Mouse (Mus musculus): ENCODE data around the gene Chad. TPM values are rescaled to one million over a fixed set of nuclear protein-coding genes. Genes with fewer than 3 reads are reported as not detected.

Chad gene
- total RNA-seq, 1 experiment: not detected

- Histone ChIP-seq H3K4me3 (ENCODE audit: insufficient read depth in 1 of 2, low read depth in 1 of 2, low read length in 2 of 2, poor library complexity in 1 of 2, severe bottlenecking in 1 of 2) (peak overlapping the region in 1 of 2 experiments; percentile 74; a peak in 1 of 4 replicates), H3K27ac (ENCODE audit: insufficient read depth, low read depth, low read length, poor library complexity, severe bottlenecking) (no peak overlapping the region), H3K9me3 (ENCODE audit: control insufficient read depth, insufficient read depth, low read depth, low read length) (no peaks in the 10 kb centered on the region), H3K36me3 (ENCODE audit: control insufficient read depth, insufficient read depth, low read length, poor library complexity, severe bottlenecking) (no peaks in the 10 kb centered on the region), H3K9ac (ENCODE audit: insufficient read depth, low read depth, low read length, poor library complexity, severe bottlenecking) (no peak overlapping the region), H3K4me1 (ENCODE audit: control insufficient read depth in 2 of 2, insufficient read depth in 2 of 2, low read length in 2 of 2, poor library complexity in 1 of 2) (peaks cover 4 to 19% of the 10 kb centered on the region in 2 experiments; a peak in 2 of 4 replicates)
- DNase-seq (ENCODE audit: low read depth, low spot score): no peak
- TF ChIP-seq HCFC1 (IDR thresholded peaks at IDR 0.05; ENCODE audit: borderline replicate concordance, insufficient read depth, low read length) (no peak), MAFK (IDR thresholded peaks at IDR 0.05; ENCODE audit: insufficient read depth, low read depth, low read length) (no peak), ZNF384 (IDR thresholded peaks at IDR 0.05; ENCODE audit: low read depth, low read length) (no peak), CHD2 (IDR thresholded peaks at IDR 0.05; ENCODE audit: low read depth, low read length) (no peak)
- in situ Hi-C loops (cut with MboI; ENCODE audit: low sequenced_read_pairs in 2 of 2, unreplicated experiment in 2 of 2): no loop called here
These were observed 35.6 kb downstream of the Chad start for GRCm38 (mm10) chr11:94600447-94600846.

GRCm38 (mm10) chr11:94601321-94602281, 36.8 kb downstream of the Chad start, which contains the start of gene Acsf2:
Acsf2 (minus strand) TSS chr11:94601871.
- Histone ChIP-seq H3K9me3 (ENCODE audit: control insufficient read depth, insufficient read depth, low read depth, low read length) (no peaks in the 10 kb centered on the region), H3K4me1 (ENCODE audit: control insufficient read depth in 2 of 2, insufficient read depth in 2 of 2, low read length in 2 of 2, poor library complexity in 1 of 2) (peaks cover under 1 to 12% of the 10 kb centered on the region in 2 experiments; a peak in 1 of 4 replicates), H3K4me3 (ENCODE audit: insufficient read depth in 1 of 2, low read depth in 1 of 2, low read length in 2 of 2, poor library complexity in 1 of 2, severe bottlenecking in 1 of 2) (peak within 1 kb of the TSS; percentile 61 to 74), H3K9ac (ENCODE audit: insufficient read depth, low read depth, low read length, poor library complexity, severe bottlenecking) (peak within 1 kb of the TSS; percentile 76), H3K36me3 (ENCODE audit: control insufficient read depth, insufficient read depth, low read length, poor library complexity, severe bottlenecking) (no peaks in the 10 kb centered on the region), H3K27ac (ENCODE audit: insufficient read depth, low read depth, low read length, poor library complexity, severe bottlenecking) (no peak within 1 kb of the TSS)
- in situ Hi-C loops (cut with MboI; ENCODE audit: low sequenced_read_pairs in 2 of 2, unreplicated experiment in 2 of 2): no loop called here
- TF ChIP-seq CHD2 (IDR thresholded peaks at IDR 0.05; ENCODE audit: low read depth, low read length): no peak
- no peak for TF ChIP-seq ZC3H11A (IDR thresholded peaks at IDR 0.05; ENCODE audit: borderline replicate concordance, low read depth, low read length)
- no peak for TF ChIP-seq MAFK (IDR thresholded peaks at IDR 0.05; ENCODE audit: insufficient read depth, low read depth, low read length)
- no peak for TF ChIP-seq ZNF384 (IDR thresholded peaks at IDR 0.05; ENCODE audit: low read depth, low read length)
- TF ChIP-seq HCFC1 (IDR thresholded peaks at IDR 0.05; ENCODE audit: borderline replicate concordance, insufficient read depth, low read length): no peak
- DNase-seq (ENCODE audit: low read depth, low spot score): peak; percentile 61

GRCm38 (mm10) chr11:94602356-94602955, 37.6 kb downstream of the Chad start:
- H3K9me3 ChIP-seq (ENCODE audit: control insufficient read depth, insufficient read depth, low read depth, low read length): no peaks in the 10 kb centered on the region
- no peaks in the 10 kb centered on the region for H3K36me3 ChIP-seq (ENCODE audit: control insufficient read depth, insufficient read depth, low read length, poor library complexity, severe bottlenecking)
- TF ChIP-seq ZC3H11A (IDR thresholded peaks at IDR 0.05; ENCODE audit: borderline replicate concordance, low read depth, low read length) (no peak), HCFC1 (IDR thresholded peaks at IDR 0.05; ENCODE audit: borderline replicate concordance, insufficient read depth, low read length) (no peak), MAFK (IDR thresholded peaks at IDR 0.05; ENCODE audit: insufficient read depth, low read depth, low read length) (no peak), CHD2 (IDR thresholded peaks at IDR 0.05; ENCODE audit: low read depth, low read length) (no peak), ZNF384 (IDR thresholded peaks at IDR 0.05; ENCODE audit: low read depth, low read length) (no peak)
- H3K27ac ChIP-seq (ENCODE audit: insufficient read depth, low read depth, low read length, poor library complexity, severe bottlenecking): no peak overlapping the region
- no peak for DNase-seq (ENCODE audit: low read depth, low spot score)
- peak overlapping the region in 1 of 2 experiments; percentile 61; a peak in 1 of 4 replicates for H3K4me3 ChIP-seq (ENCODE audit: insufficient read depth in 1 of 2, low read depth in 1 of 2, low read length in 2 of 2, poor library complexity in 1 of 2, severe bottlenecking in 1 of 2)
- peaks cover 0 to 12% of the 10 kb centered on the region in 2 experiments; a peak in 1 of 4 replicates for H3K4me1 ChIP-seq (ENCODE audit: control insufficient read depth in 2 of 2, insufficient read depth in 2 of 2, low read length in 2 of 2, poor library complexity in 1 of 2)
- no peak overlapping the region for H3K9ac ChIP-seq (ENCODE audit: insufficient read depth, low read depth, low read length, poor library complexity, severe bottlenecking)
- in situ Hi-C loops (cut with MboI; ENCODE audit: low sequenced_read_pairs in 2 of 2, unreplicated experiment in 2 of 2): no loop called here

GRCm38 (mm10) chr11:94610744-94611740, 46.2 kb downstream of the Chad start:
- peaks cover 0 to 2% of the 10 kb centered on the region in 2 experiments; a peak in 1 of 4 replicates for H3K4me1 ChIP-seq (ENCODE audit: control insufficient read depth in 2 of 2, insufficient read depth in 2 of 2, low read length in 2 of 2, poor library complexity in 1 of 2)
- no peak for DNase-seq (ENCODE audit: low read depth, low spot score)
- in situ Hi-C loops (cut with MboI; ENCODE audit: low sequenced_read_pairs in 2 of 2, unreplicated experiment in 2 of 2): no loop called here

More at GRCm38 (mm10) chr11:94610744-94611740, 46.2 kb downstream of the Chad start:
- H3K27ac ChIP-seq (ENCODE audit: insufficient read depth, low read depth, low read length, poor library complexity, severe bottlenecking): no peak overlapping the region
- H3K4me3 ChIP-seq (ENCODE audit: insufficient read depth in 1 of 2, low read depth in 1 of 2, low read length in 2 of 2, poor library complexity in 1 of 2, severe bottlenecking in 1 of 2): no peak overlapping the region
- TF ChIP-seq CHD2 (IDR thresholded peaks at IDR 0.05; ENCODE audit: low read depth, low read length) (no peak), ZC3H11A (IDR thresholded peaks at IDR 0.05; ENCODE audit: borderline replicate concordance, low read depth, low read length) (no peak), HCFC1 (IDR thresholded peaks at IDR 0.05; ENCODE audit: borderline replicate concordance, insufficient read depth, low read length) (no peak), ZNF384 (IDR thresholded peaks at IDR 0.05; ENCODE audit: low read depth, low read length) (no peak), MAFK (IDR thresholded peaks at IDR 0.05; ENCODE audit: insufficient read depth, low read depth, low read length) (no peak)
- H3K36me3 ChIP-seq (ENCODE audit: control insufficient read depth, insufficient read depth, low read length, poor library complexity, severe bottlenecking): no peaks in the 10 kb centered on the region
- no peak overlapping the region for H3K9ac ChIP-seq (ENCODE audit: insufficient read depth, low read depth, low read length, poor library complexity, severe bottlenecking)
- H3K9me3 ChIP-seq (ENCODE audit: control insufficient read depth, insufficient read depth, low read depth, low read length): no peaks in the 10 kb centered on the region

All from ES-E14 (cell line).